Comparison of ENCODE assay signal across 13 mouse cellular contexts in genomic region chr6:86200934-86201333, GRCm38 (mm10). TPM values are rescaled to one million over a fixed set of nuclear protein-coding genes. Genes with fewer than 3 reads are reported as not detected.
"Had no signal": no experiment of that assay in that cellular context is flagged by ENCODE, and none has a peak within 500 bp of the region (broad histone marks: within the 10 kb centered on the region; RNA-seq: fewer than 3 reads in every experiment).

No protein-coding gene starts in this region.

- DNase-seq: kidney, adult 8-10 months; kidney, postnatal 25 days; lung, embryonic 14.5 days; lung, postnatal 10 days; right cerebral cortex, postnatal 14 days; thymus, adult 2 months; thymus, postnatal 25 days had no signal

- H3K27ac ChIP-seq: left cerebral cortex, adult 2 months; limb, embryonic 15.5 days; macrophage; midbrain, embryonic 12.5 days; stomach, embryonic 15.5 days had no signal

- H3K27me3 ChIP-seq: stomach, embryonic 15.5 days had no signal

- H3K9me3 ChIP-seq: limb, embryonic 15.5 days; stomach, embryonic 15.5 days had no signal

- H3K9ac ChIP-seq: limb, embryonic 15.5 days; lung, embryonic 14.5 days; midbrain, embryonic 12.5 days; stomach, embryonic 15.5 days had no signal

- H3K36me3 ChIP-seq: limb, embryonic 15.5 days; midbrain, embryonic 12.5 days; stomach, embryonic 15.5 days had no signal

- H3K4me3 ChIP-seq: left cerebral cortex, adult 2 months; limb, embryonic 15.5 days; megakaryocyte, embryonic 14.5 days; midbrain, embryonic 12.5 days; stomach, embryonic 15.5 days had no signal

- H3K4me2 ChIP-seq: limb, embryonic 15.5 days; lung, embryonic 14.5 days; midbrain, embryonic 12.5 days; stomach, embryonic 15.5 days had no signal

RNA-seq across cellular contexts. Expression of gene Tgfa, which starts 5.9 kb away (rescaled TPM):
- polyA plus RNA-seq: macrophage had no signal
